Mouse (Mus musculus): Measurements from ENCODE around the gene Rnf214. TPM values are rescaled to one million over a fixed set of nuclear protein-coding genes. Genes with fewer than 3 reads are reported as not detected.

Rnf214 gene
- total RNA-seq, 2 experiments from 2014 or later = 39.3 TPM

GRCm38 (mm10) chr9:45938088-45938487 is 31.4 kb upstream of the Rnf214 start:
- no peak for DNase-seq (ENCODE audit: low spot score in 2 of 2)

GRCm38 (mm10) chr9:45936883-45937282 is 30.2 kb upstream of the Rnf214 start:
- peak in 1 of 2 experiments; percentile 65 for DNase-seq (ENCODE audit: low spot score in 2 of 2)

GRCm38 (mm10) chr9:45935628-45936210 is 29.0 kb upstream of the Rnf214 start, which contains the start of gene Tagln:
Gene Tagln (minus strand): TSS chr9:45936058.
- peak in 1 of 2 experiments; percentile 59 for DNase-seq (ENCODE audit: low spot score in 2 of 2)

- DNase-seq (ENCODE audit: low spot score in 2 of 2) = no peak
Observed at GRCm38 (mm10) chr9:45932571-45933415, 26.1 kb upstream of the Rnf214 start.

GRCm38 (mm10) chr9:45931958-45932357 is 25.2 kb upstream of the Rnf214 start:
- DNase-seq (ENCODE audit: low spot score in 2 of 2) = no peak

- DNase-seq (ENCODE audit: low spot score in 2 of 2) = no peak
Observed at GRCm38 (mm10) chr9:45929285-45929684, 22.6 kb upstream of the Rnf214 start.

- no peak for DNase-seq (ENCODE audit: low spot score in 2 of 2)
Observed at GRCm38 (mm10) chr9:45919895-45920294, 13.2 kb upstream of the Rnf214 start.

GRCm38 (mm10) chr9:45917041-45917934 is 10.6 kb upstream of the Rnf214 start:
- peak in 1 of 2 experiments; percentile 71 for DNase-seq (ENCODE audit: low spot score in 2 of 2)

- no peak for DNase-seq (ENCODE audit: low spot score in 2 of 2)
Observed at GRCm38 (mm10) chr9:45915659-45916058, 8.9 kb upstream of the Rnf214 start.

GRCm38 (mm10) chr9:45911673-45912072 is 5.0 kb upstream of the Rnf214 start:
- DNase-seq (ENCODE audit: low spot score in 2 of 2) = peak in 1 of 2 experiments; percentile 59

- DNase-seq (ENCODE audit: low spot score in 2 of 2) = no peak
Observed at GRCm38 (mm10) chr9:45910995-45911394, 4.3 kb upstream of the Rnf214 start.

- DNase-seq (ENCODE audit: low spot score in 2 of 2) = no peak
Observed at GRCm38 (mm10) chr9:45907078-45907428, 342 bp upstream of the Rnf214 start.

- DNase-seq (ENCODE audit: low spot score in 2 of 2) = peak; percentile 28 to 39
Observed at GRCm38 (mm10) chr9:45905811-45906237, 887 bp downstream of the Rnf214 start.

GRCm38 (mm10) chr9:45905196-45905595 is 1.5 kb downstream of the Rnf214 start:
- no peak for DNase-seq (ENCODE audit: low spot score in 2 of 2)

- no peak for DNase-seq (ENCODE audit: low spot score in 2 of 2)
Observed at GRCm38 (mm10) chr9:45893681-45894080, 13.0 kb downstream of the Rnf214 start.

- peak in 1 of 2 experiments; percentile 47 for DNase-seq (ENCODE audit: low spot score in 2 of 2)
Observed at GRCm38 (mm10) chr9:45877928-45878327, 28.8 kb downstream of the Rnf214 start.

- DNase-seq (ENCODE audit: low spot score in 2 of 2) = no peak
Observed at GRCm38 (mm10) chr9:45870265-45870664, 36.4 kb downstream of the Rnf214 start.

- no peak for DNase-seq (ENCODE audit: low spot score in 2 of 2)
Observed at GRCm38 (mm10) chr9:45869181-45869580, 37.5 kb downstream of the Rnf214 start.

GRCm38 (mm10) chr9:45861813-45862212 is 44.9 kb downstream of the Rnf214 start:
- no peak for DNase-seq (ENCODE audit: low spot score in 2 of 2)

- no peak for DNase-seq (ENCODE audit: low spot score in 2 of 2)
Observed at GRCm38 (mm10) chr9:45859364-45859763, 47.3 kb downstream of the Rnf214 start.

- DNase-seq (ENCODE audit: low spot score in 2 of 2) = no peak
Observed at GRCm38 (mm10) chr9:45854136-45854535, 52.6 kb downstream of the Rnf214 start.

All from gastrocnemius, postnatal 4 days (tissue).